Mouse (Mus musculus) CD8-positive naive resting alpha-beta T cell, adult 57 days (primary cell): ENCODE data around the gene Gpr162. TPM values are rescaled to one million over a fixed set of nuclear protein-coding genes. Genes with fewer than 3 reads are reported as not detected.

Experiments
- total RNA-seq: library from RNA; stranded (reverse); gene quantifications from one replicate; pipeline ENCODE4 v1.2.4, GENCODE M21; 2023

Gene Gpr162
- total RNA-seq = not detected

DNA sequence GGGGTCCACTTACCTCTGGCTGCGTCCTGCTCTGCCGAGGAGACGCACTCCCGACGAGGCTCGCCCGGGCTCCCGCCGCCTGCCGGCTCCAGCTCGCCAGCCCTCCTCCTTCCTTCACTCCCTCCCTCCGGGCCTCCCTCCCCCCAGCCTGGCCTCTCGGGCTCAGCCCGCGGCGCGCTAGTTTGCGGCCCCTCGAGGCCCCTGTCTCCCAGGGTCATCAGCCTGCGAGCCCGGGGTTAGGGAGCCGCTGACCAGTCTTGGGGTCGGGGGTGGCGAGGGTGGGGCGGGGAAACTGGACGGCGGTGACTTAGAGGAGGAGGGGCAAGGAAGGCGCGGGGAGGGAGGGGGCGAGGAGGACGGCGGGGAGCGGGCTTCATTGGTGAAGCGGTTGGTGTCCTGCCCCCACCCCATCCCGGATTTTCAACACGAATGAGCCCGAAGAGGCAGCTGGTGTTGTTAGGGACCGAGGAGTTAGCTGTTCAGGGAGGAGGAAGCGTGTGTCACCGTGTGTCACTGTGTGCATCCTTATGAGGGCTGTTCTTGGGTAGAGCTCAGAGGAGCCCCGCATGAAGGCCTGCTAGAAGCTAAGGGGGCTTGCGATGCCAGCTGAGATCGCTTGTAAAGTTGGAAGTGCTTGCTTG, at the start of gene Gpr162:
TSS of gene Gpr162 (minus strand) at position 326 of the 641 bp plus-strand sequence.

DNA sequence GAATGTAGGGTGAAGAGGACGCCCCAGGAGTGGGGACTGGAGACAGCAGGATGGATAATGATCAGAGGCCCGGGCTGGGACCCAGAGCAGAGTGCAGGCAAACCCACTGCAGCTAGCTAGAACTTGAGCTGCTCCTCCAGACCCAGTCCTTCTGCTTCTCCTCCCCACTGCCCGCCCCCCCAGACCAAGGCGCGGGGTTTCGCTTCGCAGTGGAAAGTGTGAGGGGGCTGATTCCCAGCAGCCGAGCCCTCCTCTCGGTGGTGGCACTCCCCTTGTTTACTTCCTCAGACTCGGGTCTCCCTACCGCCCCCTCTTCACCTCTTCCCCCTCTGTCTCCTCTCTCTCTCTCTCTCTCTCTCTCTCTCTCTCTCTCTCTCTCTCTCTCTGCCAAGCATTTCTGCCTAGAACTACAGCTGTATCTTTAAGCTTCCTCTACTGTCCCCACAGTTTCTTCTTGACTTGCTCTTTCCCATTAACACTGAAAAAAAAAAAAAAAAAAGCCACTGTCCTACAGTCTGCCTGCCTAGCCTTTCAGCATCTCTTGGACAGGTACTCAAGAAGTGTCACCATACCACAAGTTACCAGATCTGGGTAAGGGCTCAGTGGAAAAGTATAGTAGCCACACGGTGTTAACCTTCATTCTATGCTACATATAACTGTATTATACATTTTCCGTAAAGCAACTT, 47.9 kb upstream of the Gpr162 start, which contains the start of gene Lag3:
TSS of gene Lag3 (minus strand) at position 173 of the 686 bp plus-strand sequence.

GRCm38 (mm10) chr6:124887986-124888385, 24.2 kb upstream of the Gpr162 start, which contains the start of gene Cd4:
TSS of gene Cd4 (minus strand) at chr6:124888221.

GRCm38 (mm10) chr6:124856916-124857839, 6.6 kb downstream of the Gpr162 start, which contains the start of gene P3h3:
TSS of gene P3h3 (minus strand) at chr6:124857752.

GRCm38 (mm10) chr6:124840241-124841167, 23.3 kb downstream of the Gpr162 start, which contains the start of gene Gnb3:
TSS of gene Gnb3 (minus strand) at chr6:124840275.

GRCm38 (mm10) chr6:124828868-124829798, 34.6 kb downstream of the Gpr162 start, which contains the start of the genes Usp5 and Cdca3:
TSS of gene Usp5 (minus strand) at chr6:124829484.
TSS of gene Cdca3 (plus strand) at chr6:124829547.

DNA sequence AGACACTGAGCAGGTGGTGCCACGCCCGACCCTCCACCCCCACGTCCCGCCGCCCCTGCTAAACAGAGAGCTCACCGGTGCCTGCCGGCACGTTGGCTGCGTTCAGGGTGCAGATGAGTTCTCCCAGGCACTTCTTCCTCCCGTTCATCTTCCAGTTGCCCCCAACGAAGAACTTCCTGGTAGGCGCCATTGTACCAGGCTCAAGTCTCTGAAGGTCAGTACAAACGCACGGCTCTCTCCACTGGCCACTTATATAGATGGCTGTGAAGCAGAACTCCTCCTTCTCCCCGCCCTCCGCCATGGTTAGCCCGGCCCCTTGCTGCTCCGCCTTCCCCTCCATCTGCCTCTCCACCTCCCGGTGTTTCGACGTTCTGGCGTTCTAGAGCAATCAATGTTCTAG, 49.9 kb downstream of the Gpr162 start, which contains the start of gene Tpi1:
TSS of gene Tpi1 (minus strand) at position 364 of the 400 bp plus-strand sequence.

Other genes starting within 250 kb of the Gpr162 start
- gene C1s2, start 227.9 kb downstream of the Gpr162 start, total RNA-seq = not detected
- 56.7 TPM for gene Lpcat3, start 201.0 kb downstream of the Gpr162 start, total RNA-seq
- 154 TPM for gene Emg1, start 151.8 kb downstream of the Gpr162 start, total RNA-seq
- gene Phb2, start 151.6 kb downstream of the Gpr162 start, total RNA-seq = 159 TPM
- 191 TPM for gene Ptpn6, start 125.3 kb downstream of the Gpr162 start, total RNA-seq
- gene Grcc10, start 122.6 kb downstream of the Gpr162 start, total RNA-seq = 226 TPM
- 3.8 TPM for gene Gm45234, start 108.0 kb downstream of the Gpr162 start, total RNA-seq
- 107 TPM for gene Atn1, start 107.5 kb downstream of the Gpr162 start, total RNA-seq
- gene Eno2, start 94.3 kb downstream of the Gpr162 start, total RNA-seq = 1.4 TPM
- gene Lrrc23, start 84.3 kb downstream of the Gpr162 start, total RNA-seq = 10.1 TPM
- 3.6 TPM for gene Spsb2, start 55.3 kb downstream of the Gpr162 start, total RNA-seq
- gene Tpi1, start 49.7 kb downstream of the Gpr162 start, total RNA-seq = 26.1 TPM
- 79.3 TPM for gene Usp5, start 34.5 kb downstream of the Gpr162 start, total RNA-seq
- gene Cdca3, start 34.4 kb downstream of the Gpr162 start, total RNA-seq = 2.0 TPM
- gene Gnb3, start 23.7 kb downstream of the Gpr162 start, total RNA-seq = not detected
- gene P3h3, start 6.2 kb downstream of the Gpr162 start, total RNA-seq = not detected
- gene Cd4, start 24.2 kb upstream of the Gpr162 start, total RNA-seq = 9.1 TPM
- gene Lag3, start 47.7 kb upstream of the Gpr162 start, total RNA-seq = 0.83 TPM
- 25.0 TPM for gene Ptms, start 56.1 kb upstream of the Gpr162 start, total RNA-seq
- gene Mlf2, start 67.4 kb upstream of the Gpr162 start, total RNA-seq = 77.4 TPM
- gene Cops7a, start 101.6 kb upstream of the Gpr162 start, total RNA-seq = 33.3 TPM
- gene Pianp, start 132.7 kb upstream of the Gpr162 start, total RNA-seq = 0.21 TPM
- 68.9 TPM for gene Zfp384, start 145.2 kb upstream of the Gpr162 start, total RNA-seq
- 83.2 TPM for gene Ing4, start 175.8 kb upstream of the Gpr162 start, total RNA-seq
- gene Acrbp, start 185.7 kb upstream of the Gpr162 start, total RNA-seq = 15.9 TPM
- gene Lpar5, start 203.9 kb upstream of the Gpr162 start, total RNA-seq = 17.4 TPM
- gene Chd4, start 232.0 kb upstream of the Gpr162 start, total RNA-seq = 272 TPM